Mouse (Mus musculus) CH12.LX (cell line): ENCODE data around the gene Adgre4. TPM values are rescaled to one million over a fixed set of nuclear protein-coding genes. Genes with fewer than 3 reads are reported as not detected.

Experiments used
- DNase-seq: peaks from one replicate; pipeline ENCODE4 v3.0.0-alpha.2; 2013; ENCODE audit errors: extremely low read depth
- H3K27ac ChIP-seq: 2 replicates; pipeline ENCODE4 v1.5.1; 2012; ENCODE audit warnings: low read depth, mild to moderate bottlenecking, control low read depth, moderate library complexity; ENCODE audit not compliant: insufficient read depth
- H3K27me3 ChIP-seq: replicated peaks from 2 replicates; pipeline ENCODE3; 2012; ENCODE audit warnings: inconsistent platforms
- H3K36me3 ChIP-seq, 2 experiments: replicated peaks in 1 of 2; 2 replicates each; pipeline versions ENCODE3 to v1.6.1; 2012; ENCODE audit warnings: inconsistent platforms in 1 of 2, low read length in 1 of 2, mild to moderate bottlenecking in 1 of 2, mixed read lengths in 1 of 2, moderate library complexity in 1 of 2; ENCODE audit not compliant: control insufficient read depth in 1 of 2, insufficient read depth in 1 of 2
- H3K4me1 ChIP-seq, 2 experiments: 2 replicates each; pipeline ENCODE4 v1.6.1; 2012; ENCODE audit warnings: inconsistent platforms in 1 of 2, moderate library complexity in 1 of 2; ENCODE audit not compliant: insufficient read depth in 2 of 2, control insufficient read depth in 1 of 2
- H3K4me2 ChIP-seq: 2 replicates; pipeline ENCODE4 v1.6.1; 2012; ENCODE audit warnings: low read depth, mild to moderate bottlenecking, control low read depth; ENCODE audit not compliant: poor library complexity, insufficient read depth, severe bottlenecking
- H3K4me3 ChIP-seq, 3 experiments: fragments of 150-350 bp in 1 of 3; sonication (generic) in 1 of 3; replicated peaks in 1 of 3; 2 replicates each; pipeline versions ENCODE3 to v1.5.1; 2011 to 2012; ENCODE audit warnings: low read depth in 2 of 3, low read length in 2 of 3, mild to moderate bottlenecking in 2 of 3, moderate library complexity in 2 of 3, control low read depth in 1 of 3, improper control_type of control experiment in 1 of 3, inconsistent platforms in 1 of 3, mixed read lengths in 1 of 3; ENCODE audit not compliant: poor library complexity in 1 of 3
- H3K79me2 ChIP-seq: replicated peaks from 2 replicates; pipeline ENCODE4 v1.6.1; 2012; ENCODE audit warnings: mild to moderate bottlenecking, moderate library complexity; ENCODE audit not compliant: control insufficient read depth, poor library complexity, insufficient read depth, severe bottlenecking; ENCODE audit errors: extremely low read depth
- H3K9ac ChIP-seq: 2 replicates; pipeline ENCODE4 v1.6.1; 2012; ENCODE audit warnings: low read depth, mild to moderate bottlenecking, control low read depth, moderate library complexity; ENCODE audit not compliant: insufficient read depth
- H3K9me3 ChIP-seq: replicated peaks from 2 replicates; pipeline ENCODE3; 2012; ENCODE audit warnings: low read length, inconsistent platforms, mixed read lengths
- CHD1 ChIP-seq: IDR thresholded peaks from 2 replicates; pipeline ENCODE4 v1.6.1; 2012; ENCODE audit warnings: low read depth, low read length, improper control_type of control experiment, inconsistent platforms
- CHD2 ChIP-seq: IDR thresholded peaks from 2 replicates; pipeline ENCODE4 v1.6.1; 2011; ENCODE audit warnings: low read length, improper control_type of control experiment
- CTCF ChIP-seq, 2 experiments: IDR thresholded peaks in 1 of 2; conservative IDR thresholded peaks in 1 of 2; 2 replicates each; pipeline ENCODE4 v1.5.1; 2011 to 2012; ENCODE audit warnings: low read depth in 2 of 2, low read length in 2 of 2, improper control_type of control experiment in 1 of 2, inconsistent platforms in 1 of 2, mild to moderate bottlenecking in 1 of 2, moderate library complexity in 1 of 2
- E2F4 ChIP-seq: IDR thresholded peaks from 2 replicates; pipeline ENCODE4 v1.6.1; 2011; ENCODE audit warnings: low read depth, low read length, improper control_type of control experiment; ENCODE audit not compliant: insufficient replicate concordance
- EP300 ChIP-seq: IDR thresholded peaks from 2 replicates; pipeline ENCODE4 v1.6.1; 2011; ENCODE audit warnings: low read length, improper control_type of control experiment
- HCFC1 ChIP-seq: IDR thresholded peaks from 2 replicates; pipeline ENCODE4 v1.6.1; 2012; ENCODE audit warnings: low read depth, mild to moderate bottlenecking, inconsistent platforms, low read length, improper control_type of control experiment
- IRF4 ChIP-seq: IDR thresholded peaks from 2 replicates; pipeline ENCODE4 v1.6.1; 2014; ENCODE audit warnings: low read depth, mild to moderate bottlenecking, inconsistent platforms, low read length, improper control_type of control experiment
- JUN ChIP-seq: IDR thresholded peaks from 2 replicates; pipeline ENCODE4 v1.6.1; 2011; ENCODE audit warnings: low read depth, mild to moderate bottlenecking, low read length, improper control_type of control experiment, moderate library complexity; ENCODE audit not compliant: insufficient read depth
- JUND ChIP-seq: conservative IDR thresholded peaks from 2 replicates; pipeline ENCODE4 v1.6.1; 2011; ENCODE audit warnings: low read depth, low read length, improper control_type of control experiment
- MAFK ChIP-seq: IDR thresholded peaks from 2 replicates; pipeline ENCODE4 v1.6.1; 2011; ENCODE audit warnings: low read length, improper control_type of control experiment; ENCODE audit not compliant: insufficient replicate concordance
- MAZ ChIP-seq: IDR thresholded peaks from 2 replicates; pipeline ENCODE4 v1.6.1; 2012; ENCODE audit warnings: low read depth, mild to moderate bottlenecking, inconsistent platforms, low read length, improper control_type of control experiment, moderate library complexity
- MXI1 ChIP-seq: IDR thresholded peaks from 2 replicates; pipeline ENCODE4 v1.6.1; 2011; ENCODE audit warnings: mild to moderate bottlenecking, low read depth, low read length, improper control_type of control experiment
- MYC ChIP-seq: IDR thresholded peaks from 2 replicates; pipeline ENCODE4 v1.6.1; 2011; ENCODE audit warnings: low read depth, mild to moderate bottlenecking, improper control_type of control experiment, low read length
- NELFE ChIP-seq: IDR thresholded peaks from 2 replicates; pipeline ENCODE4 v1.6.1; 2011; ENCODE audit warnings: low read depth, low read length, improper control_type of control experiment
- POLR2AphosphoS2 ChIP-seq: IDR thresholded peaks from 2 replicates; pipeline ENCODE4 v1.6.1; 2011; ENCODE audit warnings: low read depth, low read length, improper control_type of control experiment
- RAD21 ChIP-seq: IDR thresholded peaks from 2 replicates; pipeline ENCODE4 v1.6.1; 2011; ENCODE audit warnings: low read depth, mild to moderate bottlenecking, low read length, improper control_type of control experiment, moderate library complexity
- RCOR1 ChIP-seq: conservative IDR thresholded peaks from 2 replicates; pipeline ENCODE4 v1.6.1; 2012; ENCODE audit warnings: low read depth, mild to moderate bottlenecking, inconsistent platforms, low read length, improper control_type of control experiment
- SIN3A ChIP-seq: IDR thresholded peaks from 2 replicates; pipeline ENCODE4 v1.6.1; 2012; ENCODE audit warnings: low read length, improper control_type of control experiment, inconsistent platforms
- SMC3 ChIP-seq: IDR thresholded peaks from 2 replicates; pipeline ENCODE4 v1.6.1; 2011; ENCODE audit warnings: low read depth, low read length, improper control_type of control experiment
- TBP ChIP-seq: conservative IDR thresholded peaks from 2 replicates; pipeline ENCODE4 v1.6.1; 2011; ENCODE audit warnings: low read depth, low read length, improper control_type of control experiment
- TCF12 ChIP-seq: IDR thresholded peaks from 2 replicates; pipeline ENCODE4 v1.6.1; 2014; ENCODE audit warnings: low read depth, mild to moderate bottlenecking, inconsistent platforms, low read length, improper control_type of control experiment
- UBTF ChIP-seq: IDR thresholded peaks from 2 replicates; pipeline ENCODE4 v1.6.1; 2012; ENCODE audit warnings: low read depth, mild to moderate bottlenecking, inconsistent platforms, low read length, improper control_type of control experiment, moderate library complexity
- USF1 ChIP-seq: IDR thresholded peaks from 2 replicates; pipeline ENCODE4 v1.6.1; 2014; ENCODE audit warnings: low read depth, mild to moderate bottlenecking, inconsistent platforms, low read length, improper control_type of control experiment
- USF2 ChIP-seq: conservative IDR thresholded peaks from 2 replicates; pipeline ENCODE4 v1.6.1; 2011; ENCODE audit warnings: low read depth, low read length, improper control_type of control experiment
- ZC3H11A ChIP-seq: IDR thresholded peaks from 2 replicates; pipeline ENCODE4 v1.6.1; 2012; ENCODE audit warnings: low read depth, mild to moderate bottlenecking, inconsistent platforms, low read length, improper control_type of control experiment
- ZKSCAN1 ChIP-seq: IDR thresholded peaks from 2 replicates; pipeline ENCODE4 v1.6.1; 2012; ENCODE audit warnings: low read depth, inconsistent platforms, low read length, improper control_type of control experiment, borderline replicate concordance
- ZMIZ1 ChIP-seq: IDR thresholded peaks from 2 replicates; pipeline ENCODE4 v1.6.1; 2012; ENCODE audit warnings: low read depth, mild to moderate bottlenecking, inconsistent platforms, low read length, improper control_type of control experiment
- dilution Hi-C: fragments of 300-500 bp; cut with MboI; formaldehyde crosslinking; loops from 2 replicates; pipeline ENCODE4 v1.14.3; 2020; ENCODE audit warnings: low sequenced_read_pairs; ENCODE audit not compliant: extremely low pct_unique_long_range_greater_than_20kb, extremely low pct_ligation_motif_present
- in situ Hi-C: fragments of 300-500 bp; cut with MboI; formaldehyde crosslinking; loops from 3 replicates; pipeline ENCODE4 v1.14.3; 2019; ENCODE audit warnings: low sequenced_read_pairs, low pct_ligation_motif_present, low pct_unique_long_range_greater_than_20kb, mixed read lengths
- polyA plus RNA-seq: library from polyadenylated mRNA; unstranded; fragments of >175 nt; gene quantifications from 2 replicates; pipeline ENCODE4 v1.2.1, GENCODE M21; 2012; ENCODE audit warnings: low read depth; ENCODE audit not compliant: insufficient read length
- total RNA-seq, 2 experiments: library from RNA; depleted of rRNA; stranded (reverse); fragments of 300-350 nt in 1 of 2; fragments of >200 nt in 1 of 2; gene quantifications; 2 replicates each; pipeline ENCODE4 v1.2.3; 2012 to 2014

The Adgre4 gene
- total RNA-seq (2012; rRNA removed) = not detected in 2 replicates
- 0.09 and 0.16 TPM in 2 replicates for total RNA-seq (2014; rRNA removed)
- 0.11 and 0.14 TPM in 2 replicates for polyA plus RNA-seq

DNA sequence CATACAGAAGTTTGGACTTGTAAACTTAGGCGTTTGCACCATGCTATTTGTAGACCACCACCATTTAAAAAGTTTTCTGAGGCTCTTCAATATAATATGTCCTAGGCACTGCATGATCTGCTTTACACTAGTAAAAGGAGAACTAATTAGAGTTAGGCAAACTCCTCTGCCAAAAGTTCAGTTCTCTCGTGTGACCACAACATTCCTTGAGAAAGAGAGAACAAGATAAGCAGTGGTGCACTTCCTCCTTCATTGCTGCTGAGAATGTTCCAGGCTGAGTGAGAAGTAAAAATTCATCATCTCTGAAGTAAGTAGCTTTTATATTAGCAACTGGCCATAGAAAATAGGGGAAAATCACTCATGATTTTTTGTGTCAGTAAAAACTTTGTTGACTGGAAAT is at the start of gene Adgre4:
Adgre4 (plus strand) TSS at position 199 of the 400 bp plus-strand sequence.
- H3K27ac ChIP-seq = no peak within 1 kb of the TSS
- no peak within 1 kb of the TSS for H3K4me3 ChIP-seq
- in situ Hi-C loops = no loop called here
- TF ChIP-seq ZKSCAN1 = no peak
- TF ChIP-seq ZMIZ1 = no peak
- TF ChIP-seq TCF12 = no peak
- TF ChIP-seq NELFE = no peak
- no peak for TF ChIP-seq UBTF
- TF ChIP-seq SMC3 = no peak
- TF ChIP-seq CHD2 = no peak
- TF ChIP-seq TBP = no peak
- TF ChIP-seq HCFC1 = no peak
- TF ChIP-seq USF1 = no peak
- TF ChIP-seq MAFK = no peak
- no peak for TF ChIP-seq ZC3H11A
- TF ChIP-seq SIN3A = no peak
- no peak for TF ChIP-seq MAZ
- TF ChIP-seq POLR2AphosphoS2 = no peak
- no peak for TF ChIP-seq E2F4
- no peak for TF ChIP-seq MXI1
- no peak for TF ChIP-seq USF2
- TF ChIP-seq RCOR1 = no peak
- TF ChIP-seq, all 38 proteins: peak for 0
- DNase-seq = no peak
- H3K36me3 ChIP-seq = no peaks in the 10 kb centered on the region
- no peaks in the 10 kb centered on the region for H3K79me2 ChIP-seq
- H3K4me1 ChIP-seq = no peaks in the 10 kb centered on the region
- no peak within 1 kb of the TSS for H3K9ac ChIP-seq
- H3K27me3 ChIP-seq = peaks cover 5% of the 10 kb centered on the region
- dilution Hi-C loops = no loop called here
- no peak within 1 kb of the TSS for H3K4me2 ChIP-seq
- H3K9me3 ChIP-seq = no peaks in the 10 kb centered on the region

DNA sequence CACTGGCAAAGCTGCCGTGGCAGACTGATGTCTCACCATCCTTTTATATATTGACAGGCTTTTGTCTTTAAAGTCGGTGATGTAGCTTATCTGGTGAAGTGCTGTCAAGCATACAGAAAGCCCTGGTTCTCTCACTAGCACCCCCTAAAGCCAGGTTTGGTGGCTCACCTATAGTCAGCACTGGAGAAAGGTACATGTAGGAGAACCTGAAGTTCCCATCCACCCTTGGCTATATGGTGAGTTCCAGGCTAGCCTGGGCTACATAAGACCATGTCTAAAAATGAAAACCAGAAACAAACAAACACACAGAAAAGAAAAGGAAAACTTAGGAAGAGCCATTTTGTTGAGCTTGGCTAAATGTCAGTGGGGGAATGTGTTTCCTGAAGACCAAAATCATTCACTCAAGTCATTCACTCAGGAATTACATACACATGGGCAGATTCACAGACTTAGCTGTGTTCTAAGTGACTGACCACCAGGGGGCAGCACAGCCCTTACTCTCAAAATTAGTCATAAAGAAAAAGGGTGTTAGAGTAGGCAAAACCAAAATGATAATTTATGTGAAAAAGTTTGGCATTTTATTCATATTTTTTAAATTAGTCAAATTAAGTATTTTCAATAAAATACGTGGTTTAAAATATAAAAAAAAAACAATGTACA is 47.5 kb upstream of the Adgre4 start:
- H3K9ac ChIP-seq = no peak overlapping the region
- TF ChIP-seq EP300 = peak; percentile 21; the same call in 1 of the 2 replicates
- TF ChIP-seq JUN = peak; percentile 93
- TF ChIP-seq RAD21 = peak; percentile 77
- no peak for TF ChIP-seq CHD1
- TF ChIP-seq NELFE = no peak
- peak; percentile 73 for TF ChIP-seq SMC3
- peak; percentile 97 for TF ChIP-seq IRF4
- peak; percentile 67 to 87 for TF ChIP-seq CTCF (conservative IDR thresholded peaks at IDR 0.05 in 1 of 2, IDR thresholded peaks at IDR 0.05 in 1 of 2; ENCODE audit: low read depth in 2 of 2, low read length in 2 of 2)
- TF ChIP-seq JUND = peak; percentile 99
- peak; percentile 44; the same call in 1 of the 2 replicates for TF ChIP-seq MYC
- TF ChIP-seq, all 38 proteins: peak for 8
- H3K4me2 ChIP-seq = no peak overlapping the region
- H3K27me3 ChIP-seq = no peaks in the 10 kb centered on the region
- in situ Hi-C loops (loop anchor here (10.0 kb wide), 1 partner anchor 183 kb away; no protein-coding TSS in a partner anchor), dilution Hi-C loops (no loop called here)
- H3K36me3 ChIP-seq = peaks cover 18 to 43% of the 10 kb centered on the region in 2 experiments
- no peaks in the 10 kb centered on the region for H3K9me3 ChIP-seq
- DNase-seq = peak; percentile 79
- no peaks in the 10 kb centered on the region for H3K4me1 ChIP-seq
- H3K4me3 ChIP-seq = no peak overlapping the region
- no peak overlapping the region for H3K27ac ChIP-seq
- no peaks in the 10 kb centered on the region for H3K79me2 ChIP-seq
